Mouse (Mus musculus): ENCODE measurements around the gene H2-M5.
A peak's percentile ranks its signal among the peaks of the same experiment; 100 is the strongest.

Gene H2-M5

GRCm38 (mm10) chr17:36948286-36948685, 41.1 kb downstream of the H2-M5 start:
- DNase-seq (ENCODE audit: low spot score), result no peak

GRCm38 (mm10) chr17:36947051-36947819, 42.1 kb downstream of the H2-M5 start:
- DNase-seq (ENCODE audit: low spot score), result peak; percentile 39

- no peak for DNase-seq (ENCODE audit: low spot score)
Observed at GRCm38 (mm10) chr17:36944121-36944775, 45.1 kb downstream of the H2-M5 start.

DNA sequence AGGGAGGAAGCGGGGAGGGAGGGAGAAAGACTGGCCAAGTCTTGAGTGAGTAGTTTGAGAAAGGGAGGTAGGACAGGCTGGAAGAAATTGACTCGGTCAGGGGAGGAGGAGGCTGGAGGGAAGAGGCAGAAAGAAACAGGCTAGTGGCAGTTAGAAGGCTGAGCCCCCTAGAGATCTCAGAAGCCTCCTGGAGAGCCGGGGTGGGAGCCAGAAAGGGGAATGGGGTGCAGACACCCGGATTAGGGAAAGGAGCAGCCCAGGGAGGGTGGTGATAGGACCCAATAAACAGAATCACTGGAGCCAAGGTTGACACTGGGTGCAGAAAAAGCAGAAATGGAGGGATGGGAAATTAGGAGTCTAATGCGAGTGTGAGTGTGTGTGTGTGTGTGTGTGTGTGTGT, 45.6 kb downstream of the H2-M5 start:
- no peak for DNase-seq (ENCODE audit: low spot score)

GRCm38 (mm10) chr17:36942791-36943471, 46.4 kb downstream of the H2-M5 start, which contains the start of gene Rnf39:
Gene Rnf39 (plus strand): TSS chr17:36942918.
- no peak for DNase-seq (ENCODE audit: low spot score)

DNA sequence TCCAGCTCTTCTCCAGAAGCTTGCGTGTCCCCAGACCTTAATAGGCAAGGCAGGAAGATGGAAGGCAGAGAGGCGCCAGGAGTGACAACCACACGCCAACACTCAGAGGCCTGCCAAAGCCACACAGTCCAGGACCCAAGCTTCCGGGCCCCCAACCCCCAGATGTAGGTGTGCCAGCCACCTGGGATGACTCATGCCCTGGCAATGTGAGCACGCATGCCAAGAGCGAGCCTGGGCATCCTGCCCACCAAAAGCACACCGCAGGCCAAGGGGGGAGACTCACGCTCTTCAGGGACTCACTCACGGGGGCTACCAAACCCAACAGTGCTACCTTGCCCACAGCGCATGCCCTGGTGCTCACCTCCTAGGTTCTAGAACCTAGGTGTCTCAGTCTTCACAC, 46.9 kb downstream of the H2-M5 start:
- no peak for DNase-seq (ENCODE audit: low spot score)

- DNase-seq (ENCODE audit: low spot score), result no peak
Observed at GRCm38 (mm10) chr17:36938056-36938455, 51.3 kb downstream of the H2-M5 start.

Measured in ovary, postnatal 10 days (tissue).